Mouse (Mus musculus) erythroblast, embryonic 14.5 days (primary cell): Measurements from ENCODE around the gene Wdhd1.

Source experiments
- GATA1 ChIP-seq: IDR thresholded peaks from 2 replicates; pipeline ENCODE4 v1.6.1; 2012; ENCODE audit warnings: low read length, inconsistent platforms, mixed read lengths
- TAL1 ChIP-seq: IDR thresholded peaks from 3 replicates; pipeline ENCODE4 v1.6.1; 2012; ENCODE audit warnings: low read length, inconsistent platforms, mixed read lengths

- TF ChIP-seq GATA1 (no peak), TAL1 (no peak)
These were observed 15.1 kb upstream of the Wdhd1 start for GRCm38 (mm10) chr14:47291772-47292171.
